Mouse (Mus musculus) E14TG2a.4 (cell line): ENCODE results near the gene Adcy3.

ENCODE experiments used
- CTCF ChIP-seq: conservative IDR thresholded peaks from 2 replicates; pipeline ENCODE4 v1.5.1; 2014; ENCODE audit warnings: low read length
- POU5F1 ChIP-seq: IDR thresholded peaks from 2 replicates; pipeline ENCODE4 v1.6.1; 2014; ENCODE audit warnings: low read length, borderline replicate concordance

DNA sequence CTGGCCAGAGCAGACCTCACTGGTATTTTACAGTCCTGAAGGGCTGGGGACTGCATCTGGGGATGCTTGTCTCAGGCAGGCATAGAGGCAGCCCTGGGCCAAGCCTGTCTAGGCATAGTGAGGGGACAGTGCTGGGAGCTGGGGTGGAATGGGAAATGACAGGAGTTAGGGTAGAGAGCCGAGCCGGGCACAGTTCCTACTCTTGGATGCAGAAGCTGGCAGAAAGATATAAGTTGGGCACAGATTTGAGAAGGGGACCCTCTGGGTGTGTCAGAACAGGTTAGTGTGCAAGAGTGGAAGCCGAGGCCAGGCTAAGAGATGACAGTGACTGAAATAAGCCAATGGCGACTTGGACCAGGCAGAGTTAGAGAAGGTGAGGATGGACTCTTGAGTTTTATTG is 69.3 kb downstream of the Adcy3 start:
- TF ChIP-seq CTCF: no peak
- TF ChIP-seq POU5F1: no peak
